Mouse (Mus musculus) heart, postnatal 0 days (tissue): ENCODE measurements at regions not wholly inside any gene's neighbourhood (a gene's known extent, or its start where the extent isn't known, plus 50 kb on each side); places are given as distances from the start of the nearest gene placed in this dataset.

Experiments
- CTCF ChIP-seq: IDR thresholded peaks from 2 replicates; pipeline ENCODE4 v1.5.1; 2016; ENCODE audit warnings: antibody characterized with exemption, control low read depth, low read depth
- EP300 ChIP-seq: IDR thresholded peaks from 2 replicates; pipeline ENCODE4 v1.6.1; 2016; ENCODE audit warnings: antibody characterized with exemption, low read depth

GRCm38 (mm10) chr7:137675381-137675780 lies 238.0 kb downstream of the Glrx3 start:
- TF ChIP-seq CTCF (no peak), EP300 (no peak)
